Mouse (Mus musculus) myocyte (in vitro differentiated cells): ENCODE results near the gene C1qtnf5. TPM values are rescaled to one million over a fixed set of nuclear protein-coding genes. Genes with fewer than 3 reads are reported as not detected.
A peak's percentile ranks its signal among the peaks of the same experiment; 100 is the strongest.

Experiments
- H3K27me3 ChIP-seq: one replicate; pipeline ENCODE4 v1.6.1; 2011; ENCODE audit not compliant: control insufficient read depth, insufficient read depth, insufficient read length
- H3K36me3 ChIP-seq: one replicate; pipeline ENCODE4 v1.6.1; 2011; ENCODE audit not compliant: control insufficient read depth, insufficient read depth
- H3K4me2 ChIP-seq: one replicate; pipeline ENCODE4 v1.6.1; 2011; ENCODE audit warnings: low read depth, control low read depth
- H3K4me3 ChIP-seq: one replicate; pipeline ENCODE4 v1.5.1; 2011; ENCODE audit warnings: mild to moderate bottlenecking, control low read depth, moderate library complexity
- H3K79me2 ChIP-seq: one replicate; pipeline ENCODE4 v1.6.1; 2011; ENCODE audit not compliant: control insufficient read depth, insufficient read depth
- H3ac ChIP-seq: one replicate; pipeline ENCODE4 v1.6.1; 2011; ENCODE audit not compliant: control insufficient read depth, insufficient read length
- CEBPB ChIP-seq: IDR thresholded peaks from 2 replicates; pipeline ENCODE4 v1.6.1; 2011; ENCODE audit warnings: mild to moderate bottlenecking, moderate library complexity; ENCODE audit not compliant: poor library complexity, insufficient read depth, severe bottlenecking
- E2F4 ChIP-seq: IDR thresholded peaks from one replicate; pipeline ENCODE4 v1.6.1; 2011; ENCODE audit warnings: mild to moderate bottlenecking, control low read depth, moderate library complexity; ENCODE audit not compliant: insufficient read depth
- MAX ChIP-seq: IDR thresholded peaks from one replicate; pipeline ENCODE4 v1.6.1; 2011; ENCODE audit warnings: low read depth, mild to moderate bottlenecking, control low read depth
- MYOD1 ChIP-seq, 3 experiments: IDR thresholded peaks; one replicate each; pipeline ENCODE4 v1.6.1; 2011; ENCODE audit warnings: control low read depth in 2 of 3, low read depth in 2 of 3, mild to moderate bottlenecking in 2 of 3, moderate library complexity in 1 of 3; ENCODE audit not compliant: insufficient read length in 2 of 3, control insufficient read depth in 1 of 3
- MYOG ChIP-seq, 3 experiments: IDR thresholded peaks; one replicate each; pipeline ENCODE4 v1.6.1; 2011; ENCODE audit warnings: control low read depth in 2 of 3, low read depth in 2 of 3, mild to moderate bottlenecking in 2 of 3; ENCODE audit not compliant: insufficient read length in 2 of 3, control insufficient read depth in 1 of 3, insufficient read depth in 1 of 3
- POLR2A ChIP-seq: IDR thresholded peaks from one replicate; pipeline ENCODE4 v1.6.1; 2011; ENCODE audit warnings: low read depth, mild to moderate bottlenecking, control low read depth, moderate library complexity; ENCODE audit not compliant: insufficient read length
- POLR2AphosphoS2 ChIP-seq: IDR thresholded peaks from one replicate; pipeline ENCODE4 v1.6.1; 2011; ENCODE audit warnings: low read depth, control low read depth; ENCODE audit not compliant: insufficient read length
- REST ChIP-seq: IDR thresholded peaks from one replicate; pipeline ENCODE4 v1.6.1; 2011; ENCODE audit warnings: mild to moderate bottlenecking, control low read depth, moderate library complexity; ENCODE audit not compliant: insufficient read depth, insufficient read length
- SRF ChIP-seq: IDR thresholded peaks from one replicate; pipeline ENCODE4 v1.6.1; 2011; ENCODE audit warnings: low read depth; ENCODE audit not compliant: control insufficient read depth, insufficient read length
- TCF12 ChIP-seq: IDR thresholded peaks from one replicate; pipeline ENCODE4 v1.6.1; 2011; ENCODE audit warnings: mild to moderate bottlenecking, control low read depth; ENCODE audit not compliant: poor library complexity, insufficient read depth, severe bottlenecking
- TCF3 ChIP-seq: IDR thresholded peaks from one replicate; pipeline ENCODE4 v1.6.1; 2011; ENCODE audit warnings: low read depth, control low read depth; ENCODE audit not compliant: insufficient read length
- USF1 ChIP-seq: IDR thresholded peaks from one replicate; pipeline ENCODE4 v1.6.1; 2011; ENCODE audit warnings: low read depth, mild to moderate bottlenecking, control low read depth, moderate library complexity
- polyA plus RNA-seq: library from polyadenylated mRNA; unstranded; fragments of >200 nt; fragmentation: generic; extraction: Trizol; gene quantifications from one replicate; pipeline ENCODE4 v1.2.1, GENCODE M21; 2012; ENCODE audit warnings: missing spikeins

C1qtnf5 gene
- polyA plus RNA-seq, 1 experiment, result 0.61 TPM

DNA sequence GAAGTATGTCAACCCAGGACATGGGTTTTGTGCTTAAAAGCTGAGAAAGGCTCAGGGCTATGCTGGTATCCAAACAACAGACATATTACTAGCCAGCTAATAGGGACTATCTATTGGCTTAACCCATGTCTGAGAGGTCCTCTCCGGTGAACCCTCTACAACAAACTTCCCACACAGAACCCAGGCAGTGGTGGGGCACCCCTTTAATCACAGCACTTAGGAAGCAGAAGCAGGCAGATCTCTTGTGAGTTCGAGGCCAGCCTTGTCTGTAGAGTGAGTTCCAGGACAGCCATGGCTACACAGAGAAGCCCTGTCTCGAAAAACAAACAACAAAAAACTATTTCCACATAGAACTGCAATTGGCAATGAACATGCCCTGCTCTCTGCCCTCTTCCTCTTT is 19.7 kb downstream of the C1qtnf5 start:
- Histone ChIP-seq H3K79me2 (no peaks in the 10 kb centered on the region), H3K27me3 (no peaks in the 10 kb centered on the region), H3K4me2 (peak overlapping the region; percentile 78), H3ac (no peak overlapping the region), H3K36me3 (no peaks in the 10 kb centered on the region), H3K4me3 (no peak overlapping the region)
- no peak for TF ChIP-seq POLR2AphosphoS2
- TF ChIP-seq POLR2A, result no peak
- TF ChIP-seq E2F4, result no peak
- no peak for TF ChIP-seq SRF
- TF ChIP-seq REST, result no peak
- no peak for TF ChIP-seq MYOG (IDR thresholded peaks at IDR 0.05; ENCODE audit: control insufficient read depth in 1 of 3, insufficient read depth in 1 of 3, insufficient read length in 2 of 3, low read depth in 2 of 3)
- TF ChIP-seq TCF12, result no peak
- TF ChIP-seq USF1, result no peak
- TF ChIP-seq MAX, result no peak
- no peak for TF ChIP-seq CEBPB
- TF ChIP-seq MYOD1 (IDR thresholded peaks at IDR 0.05; ENCODE audit: control insufficient read depth in 1 of 3, insufficient read length in 2 of 3, low read depth in 2 of 3), result no peak
- TF ChIP-seq TCF3, result no peak

DNA sequence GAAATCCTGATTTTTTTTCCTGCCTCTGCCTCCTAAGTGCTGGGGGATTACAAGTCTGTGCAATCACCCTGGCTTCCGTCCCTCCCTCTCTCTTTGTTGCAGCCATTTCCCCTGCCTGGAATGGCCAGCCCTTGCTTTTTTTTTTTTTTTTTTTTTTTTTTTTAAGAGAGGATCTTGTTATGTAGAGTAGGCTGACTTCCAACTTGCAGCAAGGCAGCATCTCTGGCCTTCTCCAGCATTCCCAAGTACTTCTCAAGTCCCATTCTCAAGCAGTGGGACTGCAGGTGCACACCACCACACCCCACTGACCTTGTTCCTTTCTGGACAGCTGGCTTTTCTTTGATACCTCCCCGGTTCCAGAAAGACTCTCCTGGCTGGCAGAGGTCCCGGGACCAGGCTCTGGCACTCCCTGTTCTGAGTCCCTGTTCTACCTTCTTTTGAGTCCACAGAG is 20.3 kb downstream of the C1qtnf5 start:
- H3K79me2 ChIP-seq, result no peaks in the 10 kb centered on the region
- no peaks in the 10 kb centered on the region for H3K27me3 ChIP-seq
- TF ChIP-seq MYOD1 (IDR thresholded peaks at IDR 0.05; ENCODE audit: control insufficient read depth in 1 of 3, insufficient read length in 2 of 3, low read depth in 2 of 3), result no peak
- no peak for TF ChIP-seq SRF
- no peak overlapping the region for H3K4me3 ChIP-seq
- H3K4me2 ChIP-seq, result no peak overlapping the region
- no peaks in the 10 kb centered on the region for H3K36me3 ChIP-seq
- no peak overlapping the region for H3ac ChIP-seq

DNA sequence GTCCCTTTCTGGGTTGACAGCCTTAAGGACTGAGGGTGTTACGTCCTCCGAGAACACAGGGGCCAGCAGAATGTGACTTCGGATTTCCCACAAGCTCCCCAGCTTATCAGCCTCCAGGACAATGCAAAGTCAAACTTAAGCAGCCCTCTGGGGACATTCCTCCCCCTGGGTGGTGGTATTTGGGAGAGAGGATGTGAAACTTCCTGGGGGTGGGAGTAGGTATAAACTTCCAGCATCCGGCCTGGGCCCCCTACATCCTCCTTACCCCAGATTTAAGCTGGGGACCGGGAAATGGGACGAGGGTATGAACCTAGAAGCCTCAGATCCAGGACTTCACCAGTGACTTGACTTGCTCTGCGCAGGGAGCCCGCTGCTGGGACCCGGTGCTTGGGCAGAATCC is 22.6 kb downstream of the C1qtnf5 start:
- no peak overlapping the region for H3ac ChIP-seq
- no peak for TF ChIP-seq SRF
- no peak for TF ChIP-seq POLR2AphosphoS2
- TF ChIP-seq MYOD1 (IDR thresholded peaks at IDR 0.05; ENCODE audit: control insufficient read depth in 1 of 3, insufficient read length in 2 of 3, low read depth in 2 of 3), result no peak
- TF ChIP-seq TCF3, result no peak
- TF ChIP-seq TCF12, result no peak
- no peak for TF ChIP-seq USF1
- TF ChIP-seq MAX, result no peak
- no peak for TF ChIP-seq CEBPB
- no peak for TF ChIP-seq POLR2A
- no peak for TF ChIP-seq E2F4
- TF ChIP-seq REST, result no peak
- TF ChIP-seq MYOG (IDR thresholded peaks at IDR 0.05; ENCODE audit: control insufficient read depth in 1 of 3, insufficient read depth in 1 of 3, insufficient read length in 2 of 3, low read depth in 2 of 3), result no peak
- no peaks in the 10 kb centered on the region for H3K36me3 ChIP-seq
- peak overlapping the region; percentile 94 for H3K4me2 ChIP-seq
- no peaks in the 10 kb centered on the region for H3K27me3 ChIP-seq
- peak overlapping the region; percentile 14 for H3K4me3 ChIP-seq
- no peaks in the 10 kb centered on the region for H3K79me2 ChIP-seq

DNA sequence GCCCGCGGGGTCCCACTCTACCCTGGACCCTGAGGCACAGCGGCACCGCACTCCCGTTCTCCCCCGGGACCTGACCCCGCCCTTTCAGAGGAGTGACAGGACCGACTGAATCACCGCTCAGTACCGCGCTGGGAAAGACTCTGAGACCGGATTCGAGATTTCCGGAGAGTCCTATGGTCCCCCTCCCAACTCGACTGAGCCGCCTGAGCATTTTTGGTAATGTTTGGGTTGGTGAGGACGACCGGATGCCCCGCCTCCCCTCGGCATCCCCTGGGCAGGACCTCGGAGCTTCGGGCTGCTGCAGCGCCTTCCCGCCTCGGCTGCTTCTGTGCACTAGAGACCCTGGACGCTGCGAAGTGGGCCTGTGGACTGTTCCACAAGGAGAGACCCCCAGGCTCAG is 23.0 kb downstream of the C1qtnf5 start:
- H3K27me3 ChIP-seq, result no peaks in the 10 kb centered on the region
- no peaks in the 10 kb centered on the region for H3K36me3 ChIP-seq
- H3K4me2 ChIP-seq, result peak overlapping the region; percentile 94
- TF ChIP-seq TCF12, result no peak
- TF ChIP-seq USF1, result no peak
- TF ChIP-seq TCF3, result no peak
- no peak for TF ChIP-seq E2F4
- TF ChIP-seq POLR2AphosphoS2, result no peak
- TF ChIP-seq MYOG (IDR thresholded peaks at IDR 0.05; ENCODE audit: control insufficient read depth in 1 of 3, insufficient read depth in 1 of 3, insufficient read length in 2 of 3, low read depth in 2 of 3), result no peak
- no peak for TF ChIP-seq REST
- TF ChIP-seq MAX, result no peak
- TF ChIP-seq POLR2A, result no peak
- no peak for TF ChIP-seq SRF
- TF ChIP-seq CEBPB, result no peak
- H3ac ChIP-seq, result no peak overlapping the region
- peak overlapping the region; percentile 14 for H3K4me3 ChIP-seq
- H3K79me2 ChIP-seq, result no peaks in the 10 kb centered on the region

DNA sequence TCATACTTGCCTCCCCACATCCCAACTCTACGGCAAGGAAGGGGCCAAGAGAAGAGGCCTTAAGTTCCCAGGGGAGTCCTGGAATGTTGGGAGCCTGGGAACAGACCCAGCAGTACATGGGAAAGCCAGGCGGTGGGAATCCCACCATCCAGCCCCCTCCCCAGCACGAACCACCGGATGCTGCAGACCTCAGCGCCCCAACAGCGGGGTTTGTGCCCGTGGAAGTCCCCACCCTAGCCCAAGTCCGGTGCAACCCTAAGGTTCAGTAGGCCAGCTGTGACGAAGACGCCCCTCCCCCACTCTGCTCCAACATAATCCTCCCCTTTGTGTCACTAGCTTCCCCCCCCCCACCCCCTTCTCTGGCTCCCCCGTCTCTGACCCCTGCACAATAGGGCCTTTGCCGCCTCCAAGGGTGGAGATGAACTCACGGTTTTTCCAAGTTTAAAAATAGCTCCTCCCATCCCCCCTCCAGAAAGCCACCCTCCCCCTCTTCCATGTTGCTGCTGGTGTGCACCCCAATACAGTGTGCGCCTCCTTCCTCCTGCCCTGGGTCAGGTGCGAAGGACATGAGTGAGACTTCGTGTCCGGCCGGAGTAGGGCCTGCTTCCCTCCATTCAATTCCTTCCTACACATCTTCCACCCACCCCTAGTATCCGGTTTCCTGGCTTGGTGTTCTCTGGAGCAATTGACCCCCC is 23.7 kb downstream of the C1qtnf5 start:
- TF ChIP-seq E2F4 (no peak), SRF (no peak), TCF12 (no peak), MYOG (IDR thresholded peaks at IDR 0.05; ENCODE audit: control insufficient read depth in 1 of 3, insufficient read depth in 1 of 3, insufficient read length in 2 of 3, low read depth in 2 of 3) (no peak), MAX (no peak), USF1 (no peak), REST (no peak), CEBPB (no peak), TCF3 (no peak), MYOD1 (IDR thresholded peaks at IDR 0.05; ENCODE audit: control insufficient read depth in 1 of 3, insufficient read length in 2 of 3, low read depth in 2 of 3) (no peak), POLR2A (no peak), POLR2AphosphoS2 (no peak)
- Histone ChIP-seq H3ac (no peak overlapping the region), H3K36me3 (no peaks in the 10 kb centered on the region), H3K27me3 (no peaks in the 10 kb centered on the region), H3K79me2 (no peaks in the 10 kb centered on the region), H3K4me2 (peak overlapping the region; percentile 94), H3K4me3 (peak overlapping the region; percentile 14)
